Mouse (Mus musculus): ENCODE results near the gene Raet1e. TPM values are rescaled to one million over a fixed set of nuclear protein-coding genes. Genes with fewer than 3 reads are reported as not detected.
"Not testable (repeated sequence)": the region's sequence is repeated elsewhere in the genome, so short reads cannot be mapped to it uniquely, and the experiment has no call there.

Raet1e gene
- 0.56 and 0.85 TPM in 2 replicates for polyA plus RNA-seq (2015; fragmentation: Nextera tagmentation; extraction: Ambion mirVana)

- DNase-seq (ENCODE audit: low spot score): not testable (repeated sequence)
Measured at GRCm38 (mm10) chr10:22158310-22158999, at the start of gene Raet1e, which contains the start of gene H60b. TSS of gene Raet1e (plus strand) at chr10:22158569. TSS of gene H60b (plus strand) at chr10:22158586.

- no peak for DNase-seq (ENCODE audit: low spot score)
Measured at GRCm38 (mm10) chr10:22140665-22141280, 17.6 kb upstream of the Raet1e start.

- DNase-seq (ENCODE audit: low spot score): peak; percentile 72
Measured at GRCm38 (mm10) chr10:22142194-22142593, 16.2 kb upstream of the Raet1e start.

GRCm38 (mm10) chr10:22142926-22143325 is 15.4 kb upstream of the Raet1e start:
- no peak for DNase-seq (ENCODE audit: low spot score)

GRCm38 (mm10) chr10:22148441-22149072 is 9.8 kb upstream of the Raet1e start:
- peak; percentile 69 for DNase-seq (ENCODE audit: low spot score)

- DNase-seq (ENCODE audit: low spot score): no peak
Measured at GRCm38 (mm10) chr10:22149073-22149690, 9.2 kb upstream of the Raet1e start, which contains the start of gene E030030I06Rik. TSS of gene E030030I06Rik (minus strand) at chr10:22149270.

- DNase-seq (ENCODE audit: low spot score): no peak
Measured at GRCm38 (mm10) chr10:22149691-22150465, 8.5 kb upstream of the Raet1e start.

GRCm38 (mm10) chr10:22150593-22150992 is 7.8 kb upstream of the Raet1e start:
- DNase-seq (ENCODE audit: low spot score): peak; percentile 38

GRCm38 (mm10) chr10:22151056-22151862 is 7.1 kb upstream of the Raet1e start:
- DNase-seq (ENCODE audit: low spot score): not testable (repeated sequence)

GRCm38 (mm10) chr10:22151863-22152640 is 6.3 kb upstream of the Raet1e start:
- not testable (repeated sequence) for DNase-seq (ENCODE audit: low spot score)

- DNase-seq (ENCODE audit: low spot score): not testable (repeated sequence)
Measured at GRCm38 (mm10) chr10:22153147-22153690, 5.2 kb upstream of the Raet1e start.

- DNase-seq (ENCODE audit: low spot score): not testable (repeated sequence)
Measured at GRCm38 (mm10) chr10:22154127-22154526, 4.2 kb upstream of the Raet1e start.

GRCm38 (mm10) chr10:22154871-22155799 is 3.2 kb upstream of the Raet1e start:
- DNase-seq (ENCODE audit: low spot score): no peak

GRCm38 (mm10) chr10:22159131-22159561 is 777 bp downstream of the Raet1e start:
- DNase-seq (ENCODE audit: low spot score): no peak

- no peak for DNase-seq (ENCODE audit: low spot score)
Measured at GRCm38 (mm10) chr10:22159581-22160140, 1.3 kb downstream of the Raet1e start.

GRCm38 (mm10) chr10:22163279-22163678 is 4.9 kb downstream of the Raet1e start:
- DNase-seq (ENCODE audit: low spot score): not testable (repeated sequence)

All from thymus, postnatal 0 days (tissue).